8 mouse cellular contexts compared by ENCODE assay signal in genomic region chr15:34016397-34017156, GRCm38 (mm10).
DNase-seq lines count a peak whose midpoint lies in the region; ATAC-seq and TF ChIP-seq lines count a peak whose summit lies in the region.

No protein-coding gene starts in this region.

- H3K9me3 ChIP-seq in kidney, embryonic 14.5 days (ENCODE audit: control insufficient read depth, low read length): no peaks in the 10 kb centered on the region
- H3K9me3 ChIP-seq in ES-E14 (ENCODE audit: control insufficient read depth, insufficient read depth, low read depth, low read length): no peaks in the 10 kb centered on the region
- no peaks in the 10 kb centered on the region for H3K9me3 ChIP-seq in midbrain, embryonic 15.5 days

- H3K36me3 ChIP-seq in kidney, adult 2 months (ENCODE audit: control insufficient read depth, insufficient read depth, low read length): no peaks in the 10 kb centered on the region
- H3K36me3 ChIP-seq in kidney, embryonic 14.5 days (ENCODE audit: control insufficient read depth, insufficient read depth, low read length): no peaks in the 10 kb centered on the region
- H3K36me3 ChIP-seq in ES-E14 (ENCODE audit: control insufficient read depth, insufficient read depth, low read length, poor library complexity, severe bottlenecking): no peaks in the 10 kb centered on the region
- H3K36me3 ChIP-seq in midbrain, embryonic 15.5 days (replicated peaks): no peaks in the 10 kb centered on the region

- no peak for TF ChIP-seq POLR2A in kidney, adult 2 months (IDR thresholded peaks at IDR 0.05; ENCODE audit: low read depth, low read length)
- TF ChIP-seq POLR2A in cerebellum, adult 2 months (IDR thresholded peaks at IDR 0.05; ENCODE audit: borderline replicate concordance, insufficient read depth, low read length): no peak

- no peak overlapping the region for H3K4me2 ChIP-seq in kidney, embryonic 14.5 days (replicated peaks; ENCODE audit: low read depth, low read length)
- H3K4me2 ChIP-seq in midbrain, embryonic 15.5 days: peak overlapping the region; percentile 12; the same call in 1 of the 2 replicates

- no peak overlapping the region for H3K9ac ChIP-seq in kidney, embryonic 14.5 days (ENCODE audit: low read depth, low read length)
- no peak overlapping the region for H3K9ac ChIP-seq in ES-E14 (ENCODE audit: insufficient read depth, low read depth, low read length, poor library complexity, severe bottlenecking)
- H3K9ac ChIP-seq in midbrain, embryonic 15.5 days: no peak overlapping the region

- DNase-seq in kidney, adult 2 months: peak; percentile 49
- DNase-seq in ES-E14 (ENCODE audit: low read depth, low spot score): peak; percentile 65
- peak; percentile 14 to 25 for DNase-seq in cerebellum, adult 2 months
- DNase-seq in forelimb bud, embryonic 11.5 days (ENCODE audit: low read depth, low spot score): peak; percentile 43
- DNase-seq in layer of hippocampus, adult 8-10 months (ENCODE audit: low spot score in 2 of 2): peak; percentile 7 to 20

- ATAC-seq in kidney, embryonic 14.5 days (ENCODE audit: low FRiP score, low TSS enrichment): no peak; the same call in 1 of the 2 replicates
- peak; percentile 81 for ATAC-seq in midbrain, embryonic 15.5 days (replicated peaks)
- ATAC-seq in erythroid progenitor cell, adult 5-6 weeks (replicated peaks; ENCODE audit: low FRiP score, poor library complexity, severe bottlenecking): no peak

- peak; percentile 45 for TF ChIP-seq CTCF in kidney, adult 2 months (conservative IDR thresholded peaks at IDR 0.05; ENCODE audit: insufficient read depth, insufficient read length, low read depth, low read length)
- TF ChIP-seq CTCF in cerebellum, adult 2 months (IDR thresholded peaks at IDR 0.05; ENCODE audit: borderline replicate concordance, insufficient read depth, low read depth, low read length): peak; percentile 41; the same call in 1 of the 2 replicates

- H3K27me3 ChIP-seq in kidney, adult 2 months (replicated peaks; ENCODE audit: control insufficient read depth, insufficient read depth, low read length): no peaks in the 10 kb centered on the region
- H3K27me3 ChIP-seq in kidney, embryonic 14.5 days (ENCODE audit: control insufficient read depth, insufficient read depth, low read length): no peaks in the 10 kb centered on the region
- no peaks in the 10 kb centered on the region for H3K27me3 ChIP-seq in cerebellum, adult 2 months (ENCODE audit: control insufficient read depth, insufficient read depth, low read length)
- H3K27me3 ChIP-seq in midbrain, embryonic 15.5 days (replicated peaks): no peaks in the 10 kb centered on the region

- no peak overlapping the region for H3K4me3 ChIP-seq in kidney, adult 2 months (ENCODE audit: insufficient read depth, low read depth, low read length)
- H3K4me3 ChIP-seq in kidney, embryonic 14.5 days (ENCODE audit: low read length): no peak overlapping the region
- H3K4me3 ChIP-seq in ES-E14 (ENCODE audit: insufficient read depth in 1 of 2, low read depth in 1 of 2, low read length in 2 of 2, poor library complexity in 1 of 2, severe bottlenecking in 1 of 2): peak overlapping the region in 1 of 2 experiments; percentile 47; a peak in 2 of 4 replicates
- no peak overlapping the region for H3K4me3 ChIP-seq in cerebellum, adult 2 months (replicated peaks; ENCODE audit: insufficient read depth, low read depth, low read length)
- H3K4me3 ChIP-seq in midbrain, embryonic 15.5 days: no peak overlapping the region

- H3K27ac ChIP-seq in kidney, adult 2 months (ENCODE audit: insufficient read depth, low read depth, low read length): no peak overlapping the region
- H3K27ac ChIP-seq in kidney, embryonic 14.5 days (ENCODE audit: low read depth, low read length): no peak overlapping the region
- peak overlapping the region; percentile 43; the same call in 1 of the 2 replicates for H3K27ac ChIP-seq in ES-E14 (ENCODE audit: insufficient read depth, low read depth, low read length, poor library complexity, severe bottlenecking)
- no peak overlapping the region for H3K27ac ChIP-seq in cerebellum, adult 2 months (ENCODE audit: insufficient read depth, low read length)
- no peak overlapping the region for H3K27ac ChIP-seq in midbrain, embryonic 15.5 days

- in situ Hi-C loops in ES-E14 (cut with MboI; ENCODE audit: low sequenced_read_pairs in 2 of 2, unreplicated experiment in 2 of 2): no loop called here

- 51% methylated on average over 13 of the region's 13 CpGs for WGBS in kidney, adult 2 months
- 51% methylated on average over 13 of the region's 13 CpGs for WGBS in kidney, embryonic 14.5 days
- 47% methylated on average over 13 of the region's 13 CpGs for WGBS in cerebellum, adult 2 months
- 47% methylated on average over 13 of the region's 13 CpGs for WGBS in midbrain, embryonic 15.5 days

- H3K4me1 ChIP-seq in kidney, adult 2 months (ENCODE audit: control insufficient read depth, insufficient read depth, low read length): no peaks in the 10 kb centered on the region
- no peaks in the 10 kb centered on the region for H3K4me1 ChIP-seq in kidney, embryonic 14.5 days (ENCODE audit: control insufficient read depth, insufficient read depth, low read length)
- 0 out of 4 replicates have a peak, but pooled peaks cover 0 to 2% of the 10 kb centered on the region in 2 experiments for H3K4me1 ChIP-seq in ES-E14 (ENCODE audit: control insufficient read depth in 2 of 2, insufficient read depth in 2 of 2, low read length in 2 of 2, poor library complexity in 1 of 2)
- H3K4me1 ChIP-seq in cerebellum, adult 2 months (ENCODE audit: control insufficient read depth, insufficient read depth, low read length): no peaks in the 10 kb centered on the region
- H3K4me1 ChIP-seq in midbrain, embryonic 15.5 days: no peaks in the 10 kb centered on the region

TF ChIP-seq in ES-E14, 5 proteins besides CTCF, POLR2A, EP300 and RAD21:
- peak; percentile 47; the same call in 1 of the 2 replicates for TF ChIP-seq ZC3H11A (IDR thresholded peaks at IDR 0.05; ENCODE audit: borderline replicate concordance, low read depth, low read length)
- no peak for TF ChIP-seq CHD2 (IDR thresholded peaks at IDR 0.05; ENCODE audit: low read depth, low read length)

Comparison
In these comparisons a context has a peak if more than half of its experiments do, and no peak if none do; other contexts are left out.
1. DNase-seq: peak in every context shown above with its lines; median percentile 65 in ES-E14; 49 in kidney, adult 2 months; 43 in forelimb bud, embryonic 11.5 days; 20 in cerebellum, adult 2 months; 14 in layer of hippocampus, adult 8-10 months.